Mouse (Mus musculus): ENCODE data around the gene Chchd4. TPM values are rescaled to one million over a fixed set of nuclear protein-coding genes. Genes with fewer than 3 reads are reported as not detected.

Gene Chchd4
- polyA plus RNA-seq (2014; fragmentation: Nextera tagmentation; extraction: Ambion mirVana): 30.3 and 34.8 TPM in 2 replicates

- under 1% methylated on average over 74 of the region's 74 CpGs for WGBS
- no peaks in the 10 kb centered on the region for H3K9me3 ChIP-seq (replicated peaks; ENCODE audit: control insufficient read depth, low read length)
- ATAC-seq: peak; percentile 97
- peak; percentile 100 for DNase-seq (ENCODE audit: low spot score)
- H3K36me3 ChIP-seq (ENCODE audit: control insufficient read depth, insufficient read depth, low read length): peaks cover 28% of the 10 kb centered on the region
- H3K9ac ChIP-seq (ENCODE audit: low read length): peak within 1 kb of the TSS; percentile 80
- H3K27me3 ChIP-seq (replicated peaks; ENCODE audit: control insufficient read depth, insufficient read depth, low read length): no peaks in the 10 kb centered on the region
- peak within 1 kb of the TSS; percentile 82 for H3K4me2 ChIP-seq (ENCODE audit: low read length)
- no peak within 1 kb of the TSS for H3K27ac ChIP-seq (ENCODE audit: low read depth, low read length)
- H3K4me1 ChIP-seq (ENCODE audit: control insufficient read depth, insufficient read depth, low read length): peaks cover 11% of the 10 kb centered on the region
- peak within 1 kb of the TSS; percentile 84 for H3K4me3 ChIP-seq (ENCODE audit: low read depth, low read length)
Observed at GRCm38 (mm10) chr6:91472868-91473804, at the start of gene Chchd4, which contains the start of gene Tmem43. Chchd4 (minus strand) TSS chr6:91473546. Tmem43 (plus strand) TSS chr6:91473703.

- H3K9me3 ChIP-seq (replicated peaks; ENCODE audit: control insufficient read depth, low read length): no peaks in the 10 kb centered on the region
- H3K36me3 ChIP-seq (ENCODE audit: control insufficient read depth, insufficient read depth, low read length): peaks cover 69% of the 10 kb centered on the region
- H3K9ac ChIP-seq (ENCODE audit: low read length): no peak overlapping the region
- H3K27me3 ChIP-seq (replicated peaks; ENCODE audit: control insufficient read depth, insufficient read depth, low read length): no peaks in the 10 kb centered on the region
- 92% methylated on average over 5 of the region's 5 CpGs for WGBS
- no peak for DNase-seq (ENCODE audit: low spot score)
- H3K4me1 ChIP-seq (ENCODE audit: control insufficient read depth, insufficient read depth, low read length): no peaks in the 10 kb centered on the region
- no peak overlapping the region for H3K27ac ChIP-seq (ENCODE audit: low read depth, low read length)
- H3K4me2 ChIP-seq (ENCODE audit: low read length): no peak overlapping the region
- no peak overlapping the region for H3K4me3 ChIP-seq (ENCODE audit: low read depth, low read length)
- ATAC-seq: no peak
Observed at GRCm38 (mm10) chr6:91522816-91523215, 49.5 kb upstream of the Chchd4 start.

GRCm38 (mm10) chr6:91518454-91519020 is 45.2 kb upstream of the Chchd4 start:
- no peak overlapping the region for H3K9ac ChIP-seq (ENCODE audit: low read length)
- 91% methylated on average over 7 of the region's 7 CpGs for WGBS
- no peak overlapping the region for H3K4me2 ChIP-seq (ENCODE audit: low read length)
- H3K9me3 ChIP-seq (replicated peaks; ENCODE audit: control insufficient read depth, low read length): no peaks in the 10 kb centered on the region
- H3K4me3 ChIP-seq (ENCODE audit: low read depth, low read length): no peak overlapping the region
- no peak for ATAC-seq
- peaks cover 57% of the 10 kb centered on the region for H3K36me3 ChIP-seq (ENCODE audit: control insufficient read depth, insufficient read depth, low read length)
- peaks cover 11% of the 10 kb centered on the region for H3K4me1 ChIP-seq (ENCODE audit: control insufficient read depth, insufficient read depth, low read length)
- H3K27me3 ChIP-seq (replicated peaks; ENCODE audit: control insufficient read depth, insufficient read depth, low read length): no peaks in the 10 kb centered on the region
- H3K27ac ChIP-seq (ENCODE audit: low read depth, low read length): no peak overlapping the region
- no peak for DNase-seq (ENCODE audit: low spot score)

- Histone ChIP-seq H3K36me3 (ENCODE audit: control insufficient read depth, insufficient read depth, low read length) (peaks cover 31% of the 10 kb centered on the region), H3K4me1 (ENCODE audit: control insufficient read depth, insufficient read depth, low read length) (peaks cover 11% of the 10 kb centered on the region), H3K9me3 (replicated peaks; ENCODE audit: control insufficient read depth, low read length) (no peaks in the 10 kb centered on the region), H3K27me3 (replicated peaks; ENCODE audit: control insufficient read depth, insufficient read depth, low read length) (no peaks in the 10 kb centered on the region), H3K27ac (ENCODE audit: low read depth, low read length) (peak within 1 kb of the TSS; percentile 58; the same call in 1 of the 2 replicates), H3K4me2 (ENCODE audit: low read length) (peak within 1 kb of the TSS; percentile 73), H3K4me3 (ENCODE audit: low read depth, low read length) (peak within 1 kb of the TSS; percentile 64), H3K9ac (ENCODE audit: low read length) (peak within 1 kb of the TSS; percentile 91)
- DNase-seq (ENCODE audit: low spot score) (peak; percentile 98), ATAC-seq (peak; percentile 99)
- WGBS: under 1% methylated on average over 80 of the region's 80 CpGs
Observed at GRCm38 (mm10) chr6:91515545-91516449, 42.5 kb upstream of the Chchd4 start, which contains the start of the genes Xpc and Lsm3. Xpc (minus strand) TSS chr6:91515888. Lsm3 (plus strand) TSS chr6:91515928.

- H3K27me3 ChIP-seq (replicated peaks; ENCODE audit: control insufficient read depth, insufficient read depth, low read length): no peaks in the 10 kb centered on the region
- H3K36me3 ChIP-seq (ENCODE audit: control insufficient read depth, insufficient read depth, low read length): peaks cover 25% of the 10 kb centered on the region
- peak overlapping the region; percentile 73 for H3K4me2 ChIP-seq (ENCODE audit: low read length)
- peak overlapping the region; percentile 64 for H3K4me3 ChIP-seq (ENCODE audit: low read depth, low read length)
- ATAC-seq (no peak), DNase-seq (ENCODE audit: low spot score) (no peak)
- H3K27ac ChIP-seq (ENCODE audit: low read depth, low read length): no peak overlapping the region
- WGBS: 36% methylated on average over 10 of the region's 10 CpGs
- H3K9me3 ChIP-seq (replicated peaks; ENCODE audit: control insufficient read depth, low read length): no peaks in the 10 kb centered on the region
- H3K9ac ChIP-seq (ENCODE audit: low read length): peak overlapping the region; percentile 91
- H3K4me1 ChIP-seq (ENCODE audit: control insufficient read depth, insufficient read depth, low read length): peaks cover 11% of the 10 kb centered on the region
Observed at GRCm38 (mm10) chr6:91514737-91515362, 41.5 kb upstream of the Chchd4 start.

- ATAC-seq: no peak
- Histone ChIP-seq H3K4me1 (ENCODE audit: control insufficient read depth, insufficient read depth, low read length) (peaks cover 11% of the 10 kb centered on the region), H3K9me3 (replicated peaks; ENCODE audit: control insufficient read depth, low read length) (no peaks in the 10 kb centered on the region), H3K36me3 (ENCODE audit: control insufficient read depth, insufficient read depth, low read length) (peaks cover 19% of the 10 kb centered on the region), H3K9ac (ENCODE audit: low read length) (no peak overlapping the region; the same call in none of the 2 replicates), H3K27me3 (replicated peaks; ENCODE audit: control insufficient read depth, insufficient read depth, low read length) (no peaks in the 10 kb centered on the region), H3K4me2 (ENCODE audit: low read length) (peak overlapping the region; percentile 73; the same call in 1 of the 2 replicates), H3K27ac (ENCODE audit: low read depth, low read length) (no peak overlapping the region), H3K4me3 (ENCODE audit: low read depth, low read length) (no peak overlapping the region)
- no peak for DNase-seq (ENCODE audit: low spot score)
Observed at GRCm38 (mm10) chr6:91514135-91514534, 40.8 kb upstream of the Chchd4 start.

GRCm38 (mm10) chr6:91510211-91510610 is 36.9 kb upstream of the Chchd4 start:
- Histone ChIP-seq H3K4me1 (ENCODE audit: control insufficient read depth, insufficient read depth, low read length) (peaks cover 7% of the 10 kb centered on the region), H3K9ac (ENCODE audit: low read length) (no peak overlapping the region), H3K4me3 (ENCODE audit: low read depth, low read length) (no peak overlapping the region), H3K9me3 (replicated peaks; ENCODE audit: control insufficient read depth, low read length) (no peaks in the 10 kb centered on the region), H3K27ac (ENCODE audit: low read depth, low read length) (no peak overlapping the region), H3K36me3 (ENCODE audit: control insufficient read depth, insufficient read depth, low read length) (peaks cover 43% of the 10 kb centered on the region), H3K27me3 (replicated peaks; ENCODE audit: control insufficient read depth, insufficient read depth, low read length) (no peaks in the 10 kb centered on the region), H3K4me2 (ENCODE audit: low read length) (no peak overlapping the region)
- ATAC-seq (no peak), DNase-seq (ENCODE audit: low spot score) (no peak)
- WGBS: 86% methylated on average over 10 of the region's 10 CpGs

GRCm38 (mm10) chr6:91509326-91509725 is 36.0 kb upstream of the Chchd4 start:
- Histone ChIP-seq H3K4me1 (ENCODE audit: control insufficient read depth, insufficient read depth, low read length) (no peaks in the 10 kb centered on the region; the same call in 1 of the 2 replicates), H3K9me3 (replicated peaks; ENCODE audit: control insufficient read depth, low read length) (no peaks in the 10 kb centered on the region), H3K27ac (ENCODE audit: low read depth, low read length) (no peak overlapping the region), H3K4me2 (ENCODE audit: low read length) (no peak overlapping the region), H3K9ac (ENCODE audit: low read length) (no peak overlapping the region), H3K4me3 (ENCODE audit: low read depth, low read length) (no peak overlapping the region), H3K36me3 (ENCODE audit: control insufficient read depth, insufficient read depth, low read length) (peaks cover 52% of the 10 kb centered on the region), H3K27me3 (replicated peaks; ENCODE audit: control insufficient read depth, insufficient read depth, low read length) (no peaks in the 10 kb centered on the region)
- DNase-seq (ENCODE audit: low spot score) (peak; percentile 55), ATAC-seq (no peak)
- 42% methylated on average over 7 of the region's 7 CpGs for WGBS
